Mouse (Mus musculus) C2C12 (cell line): ENCODE data around the gene Spcs2.

Experiments used
- CTCF ChIP-seq: IDR thresholded peaks from one replicate; pipeline ENCODE4 v1.5.1; 2011; ENCODE audit not compliant: control insufficient read depth, insufficient read depth, insufficient read length
- FOSL1 ChIP-seq: IDR thresholded peaks from one replicate; pipeline ENCODE4 v1.8.0; 2011; ENCODE audit warnings: mild to moderate bottlenecking, low read length; ENCODE audit not compliant: poor library complexity, insufficient read depth, severe bottlenecking
- MAX ChIP-seq: IDR thresholded peaks from one replicate; pipeline ENCODE4 v1.6.1; 2011; ENCODE audit warnings: mild to moderate bottlenecking, control low read depth
- MYOD1 ChIP-seq: IDR thresholded peaks from one replicate; pipeline ENCODE4 v1.6.1; 2011; ENCODE audit warnings: low read depth; ENCODE audit not compliant: control insufficient read depth, insufficient read length
- USF1 ChIP-seq: IDR thresholded peaks from one replicate; pipeline ENCODE4 v1.6.1; 2011; ENCODE audit warnings: low read depth, mild to moderate bottlenecking, control low read depth, moderate library complexity

GRCm38 (mm10) chr7:99858813-99859585 lies 4.3 kb downstream of the Spcs2 start, which contains the start of gene Xrra1:
- TF ChIP-seq CTCF (no peak), MYOD1 (no peak), USF1 (peak; percentile 96), FOSL1 (no peak), MAX (peak; percentile 85)
